Mouse (Mus musculus): ENCODE results near the gene Bcl2l11. TPM values are rescaled to one million over a fixed set of nuclear protein-coding genes. Genes with fewer than 3 reads are reported as not detected.

Gene Bcl2l11
- polyA plus RNA-seq, 1 experiment from 2014 or later, result 13.5 TPM

GRCm38 (mm10) chr2:128127691-128128292 lies 2.0 kb downstream of the Bcl2l11 start:
- H3K4me3 ChIP-seq, result peak overlapping the region; percentile 81
- H3K9ac ChIP-seq, result peak overlapping the region; percentile 87
- peaks cover 48% of the 10 kb centered on the region for H3K4me1 ChIP-seq
- H3K27me3 ChIP-seq (replicated peaks), result peaks cover 18% of the 10 kb centered on the region; the same call in 1 of the 2 replicates
- H3K4me2 ChIP-seq, result peak overlapping the region; percentile 99
- H3K27ac ChIP-seq (replicated peaks), result peak overlapping the region; percentile 90
- no peak; the same call in 1 of the 2 replicates for ATAC-seq (ENCODE audit: extremely low read depth, insufficient number of reproducible peaks, low FRiP score, low TSS enrichment)
- WGBS, result under 1% methylated on average over 46 of the region's 48 CpGs
- no peaks in the 10 kb centered on the region for H3K9me3 ChIP-seq
- peaks cover 41% of the 10 kb centered on the region for H3K36me3 ChIP-seq

- peak overlapping the region; percentile 90 for H3K27ac ChIP-seq (replicated peaks)
- peaks cover 45% of the 10 kb centered on the region for H3K36me3 ChIP-seq
- peaks cover 40% of the 10 kb centered on the region for H3K4me1 ChIP-seq
- peak overlapping the region; percentile 87 for H3K9ac ChIP-seq
- H3K4me2 ChIP-seq, result peak overlapping the region; percentile 99
- no peaks in the 10 kb centered on the region for H3K9me3 ChIP-seq
- 56% methylated on average over 10 of the region's 10 CpGs for WGBS
- H3K27me3 ChIP-seq (replicated peaks), result peaks cover 12% of the 10 kb centered on the region; the same call in 1 of the 2 replicates
- ATAC-seq (ENCODE audit: extremely low read depth, insufficient number of reproducible peaks, low FRiP score, low TSS enrichment), result no peak
- H3K4me3 ChIP-seq, result peak overlapping the region; percentile 81
Measured at GRCm38 (mm10) chr2:128128532-128128931, 2.7 kb downstream of the Bcl2l11 start.

- H3K4me2 ChIP-seq, result no peak overlapping the region
- H3K9me3 ChIP-seq, result no peaks in the 10 kb centered on the region
- no peak overlapping the region for H3K27ac ChIP-seq (replicated peaks)
- peaks cover 37% of the 10 kb centered on the region for H3K4me1 ChIP-seq
- H3K27me3 ChIP-seq (replicated peaks), result no peaks in the 10 kb centered on the region
- WGBS, result 87% methylated on average over 11 of the region's 11 CpGs
- H3K36me3 ChIP-seq, result peaks cover 67% of the 10 kb centered on the region
- no peak for ATAC-seq (ENCODE audit: extremely low read depth, insufficient number of reproducible peaks, low FRiP score, low TSS enrichment)
- H3K9ac ChIP-seq, result no peak overlapping the region
- H3K4me3 ChIP-seq, result no peak overlapping the region
Measured at GRCm38 (mm10) chr2:128131503-128131902, 5.7 kb downstream of the Bcl2l11 start.

- no peak for ATAC-seq (ENCODE audit: extremely low read depth, insufficient number of reproducible peaks, low FRiP score, low TSS enrichment)
- Histone ChIP-seq H3K9me3 (no peaks in the 10 kb centered on the region), H3K4me3 (no peak overlapping the region), H3K9ac (no peak overlapping the region), H3K36me3 (peaks cover 70% of the 10 kb centered on the region), H3K27ac (replicated peaks) (no peak overlapping the region), H3K4me1 (peaks cover 46% of the 10 kb centered on the region), H3K4me2 (no peak overlapping the region), H3K27me3 (replicated peaks) (no peaks in the 10 kb centered on the region)
- WGBS, result 72% methylated on average over 5 of the region's 5 CpGs
Measured at GRCm38 (mm10) chr2:128132635-128133034, 6.8 kb downstream of the Bcl2l11 start.

- Histone ChIP-seq H3K9ac (no peak overlapping the region), H3K4me3 (no peak overlapping the region), H3K36me3 (peaks cover 74% of the 10 kb centered on the region), H3K27me3 (replicated peaks) (no peaks in the 10 kb centered on the region), H3K4me2 (no peak overlapping the region), H3K27ac (replicated peaks) (no peak overlapping the region), H3K9me3 (no peaks in the 10 kb centered on the region), H3K4me1 (peaks cover 49% of the 10 kb centered on the region)
- no peak for ATAC-seq (ENCODE audit: extremely low read depth, insufficient number of reproducible peaks, low FRiP score, low TSS enrichment)
Measured at GRCm38 (mm10) chr2:128133865-128134264, 8.0 kb downstream of the Bcl2l11 start.

- Histone ChIP-seq H3K9ac (0 out of 2 replicates have a peak overlapping the region, but pooled peaks have one; percentile 11), H3K9me3 (no peaks in the 10 kb centered on the region), H3K4me2 (no peak overlapping the region), H3K36me3 (peaks cover 74% of the 10 kb centered on the region), H3K27ac (replicated peaks) (no peak overlapping the region), H3K27me3 (replicated peaks) (no peaks in the 10 kb centered on the region), H3K4me3 (no peak overlapping the region), H3K4me1 (peaks cover 49% of the 10 kb centered on the region)
- ATAC-seq (ENCODE audit: extremely low read depth, insufficient number of reproducible peaks, low FRiP score, low TSS enrichment), result no peak
- 64% methylated on average over 5 of the region's 5 CpGs for WGBS
Measured at GRCm38 (mm10) chr2:128134474-128134873, 8.6 kb downstream of the Bcl2l11 start.

- 73% methylated on average over 8 of the region's 8 CpGs for WGBS
- H3K36me3 ChIP-seq, result peaks cover 72% of the 10 kb centered on the region
- no peak overlapping the region for H3K4me2 ChIP-seq
- H3K27ac ChIP-seq (replicated peaks), result no peak overlapping the region
- ATAC-seq (ENCODE audit: extremely low read depth, insufficient number of reproducible peaks, low FRiP score, low TSS enrichment), result no peak
- H3K9me3 ChIP-seq, result no peaks in the 10 kb centered on the region
- H3K27me3 ChIP-seq (replicated peaks), result no peaks in the 10 kb centered on the region
- peaks cover 49% of the 10 kb centered on the region for H3K4me1 ChIP-seq
- no peak overlapping the region for H3K9ac ChIP-seq
- no peak overlapping the region for H3K4me3 ChIP-seq
Measured at GRCm38 (mm10) chr2:128134948-128135347, 9.1 kb downstream of the Bcl2l11 start.

GRCm38 (mm10) chr2:128136769-128137433 lies 11.1 kb downstream of the Bcl2l11 start:
- Histone ChIP-seq H3K27ac (replicated peaks) (peak overlapping the region; percentile 48; the same call in 1 of the 2 replicates), H3K9me3 (no peaks in the 10 kb centered on the region), H3K4me1 (peaks cover 53% of the 10 kb centered on the region), H3K9ac (no peak overlapping the region), H3K27me3 (replicated peaks) (no peaks in the 10 kb centered on the region), H3K4me2 (peak overlapping the region; percentile 24), H3K36me3 (peaks cover 54% of the 10 kb centered on the region), H3K4me3 (no peak overlapping the region)
- WGBS, result 79% methylated on average over 16 of the region's 16 CpGs
- ATAC-seq (ENCODE audit: extremely low read depth, insufficient number of reproducible peaks, low FRiP score, low TSS enrichment), result no peak

GRCm38 (mm10) chr2:128137480-128138276 lies 11.8 kb downstream of the Bcl2l11 start:
- H3K9ac ChIP-seq, result peak overlapping the region; percentile 44
- no peak for ATAC-seq (ENCODE audit: extremely low read depth, insufficient number of reproducible peaks, low FRiP score, low TSS enrichment)
- WGBS, result 65% methylated on average over 22 of the region's 22 CpGs
- no peaks in the 10 kb centered on the region for H3K27me3 ChIP-seq (replicated peaks)
- peak overlapping the region; percentile 48; the same call in 1 of the 2 replicates for H3K27ac ChIP-seq (replicated peaks)
- peak overlapping the region; percentile 24 for H3K4me2 ChIP-seq
- peaks cover 48% of the 10 kb centered on the region for H3K36me3 ChIP-seq
- H3K4me1 ChIP-seq, result peaks cover 53% of the 10 kb centered on the region
- no peaks in the 10 kb centered on the region for H3K9me3 ChIP-seq
- H3K4me3 ChIP-seq, result no peak overlapping the region

- no peak overlapping the region for H3K4me2 ChIP-seq
- peaks cover 58% of the 10 kb centered on the region for H3K4me1 ChIP-seq
- 76% methylated on average over 8 of the region's 8 CpGs for WGBS
- peaks cover 49% of the 10 kb centered on the region for H3K36me3 ChIP-seq
- H3K27ac ChIP-seq (replicated peaks), result no peak overlapping the region
- no peaks in the 10 kb centered on the region for H3K27me3 ChIP-seq (replicated peaks)
- ATAC-seq (ENCODE audit: extremely low read depth, insufficient number of reproducible peaks, low FRiP score, low TSS enrichment), result no peak
- H3K9ac ChIP-seq, result 0 out of 2 replicates have a peak overlapping the region, but pooled peaks have one; percentile 6
- no peaks in the 10 kb centered on the region for H3K9me3 ChIP-seq
- H3K4me3 ChIP-seq, result no peak overlapping the region
Measured at GRCm38 (mm10) chr2:128138924-128139323, 13.1 kb downstream of the Bcl2l11 start.

- 58% methylated on average over 15 of the region's 15 CpGs for WGBS
- no peak for ATAC-seq (ENCODE audit: extremely low read depth, insufficient number of reproducible peaks, low FRiP score, low TSS enrichment)
Measured at GRCm38 (mm10) chr2:128139781-128140180, 13.9 kb downstream of the Bcl2l11 start.

More at GRCm38 (mm10) chr2:128139781-128140180, 13.9 kb downstream of the Bcl2l11 start:
- Histone ChIP-seq H3K4me2 (no peak overlapping the region), H3K27ac (replicated peaks) (peak overlapping the region; percentile 48), H3K9ac (peak overlapping the region; percentile 38; the same call in 1 of the 2 replicates), H3K27me3 (replicated peaks) (no peaks in the 10 kb centered on the region), H3K36me3 (peaks cover 44% of the 10 kb centered on the region), H3K9me3 (no peaks in the 10 kb centered on the region), H3K4me1 (peaks cover 60% of the 10 kb centered on the region), H3K4me3 (no peak overlapping the region)

All from heart, embryonic 13.5 days (tissue).